Mouse (Mus musculus) midbrain, embryonic 13.5 days (tissue): Measurements from ENCODE around the gene Pbld1. TPM values are rescaled to one million over a fixed set of nuclear protein-coding genes. Genes with fewer than 3 reads are reported as not detected.

Experiments
- ATAC-seq: fragments of 200-750 bp; cut with Nextera tagmentation; 2 replicates; pipeline ENCODE4 v1.8.0; 2017; ENCODE audit warnings: mild to moderate bottlenecking, moderate TSS enrichment, moderate library complexity
- H3K27ac ChIP-seq: fragments of 300-500 bp; sonication (generic); 2 replicates; pipeline ENCODE4 v1.5.1; 2015; ENCODE audit warnings: inconsistent platforms, mild to moderate bottlenecking, moderate library complexity
- H3K27me3 ChIP-seq: fragments of 300-500 bp; sonication (generic); 2 replicates; pipeline ENCODE4 v1.6.1; 2015; ENCODE audit warnings: mild to moderate bottlenecking, inconsistent platforms
- H3K36me3 ChIP-seq: fragments of 300-500 bp; sonication (generic); 2 replicates; pipeline ENCODE4 v1.6.1; 2015; ENCODE audit warnings: mild to moderate bottlenecking, inconsistent platforms
- H3K4me1 ChIP-seq: fragments of 300-500 bp; sonication (generic); replicated peaks from 2 replicates; pipeline ENCODE4 v1.6.1; 2015; ENCODE audit warnings: inconsistent platforms
- H3K4me2 ChIP-seq: fragments of 300-500 bp; sonication (generic); replicated peaks from 2 replicates; pipeline ENCODE4 v1.6.1; 2015; ENCODE audit warnings: moderate library complexity, mild to moderate bottlenecking, inconsistent platforms
- H3K4me3 ChIP-seq: fragments of 300-500 bp; sonication (generic); replicated peaks from 2 replicates; pipeline ENCODE4 v1.5.1; 2015; ENCODE audit warnings: mild to moderate bottlenecking, inconsistent platforms
- H3K9ac ChIP-seq: fragments of 300-500 bp; sonication (generic); replicated peaks from 2 replicates; pipeline ENCODE4 v1.6.1; 2015; ENCODE audit warnings: mild to moderate bottlenecking, inconsistent platforms
- H3K9me3 ChIP-seq: fragments of 300-500 bp; sonication (generic); 2 replicates; pipeline ENCODE4 v1.6.1; 2016; ENCODE audit warnings: mild to moderate bottlenecking, inconsistent platforms
- WGBS: fragments of 180-500 bp; shearing (Covaris S2); methylation state at CpG from one replicate; pipeline ENCODE4 v1.1.7; 2015; 5-methylcytosine and 5-hydroxymethylcytosine counted together
- polyA plus RNA-seq: library from polyadenylated mRNA; unstranded; fragments of >200 nt; fragmentation: Nextera tagmentation; extraction: Ambion mirVana; gene quantifications from 2 replicates; pipeline ENCODE4 v1.2.1, GENCODE M21; 2015

Pbld1 gene
- polyA plus RNA-seq = 1.0 and 1.3 TPM in 2 replicates

GRCm38 (mm10) chr10:63059862-63060261 is at the start of gene Pbld1:
TSS of gene Pbld1 (plus strand) at chr10:63060162.
- Histone ChIP-seq H3K4me3 (no peak within 1 kb of the TSS), H3K9me3 (no peaks in the 10 kb centered on the region), H3K4me1 (no peaks in the 10 kb centered on the region), H3K27ac (no peak within 1 kb of the TSS), H3K9ac (no peak within 1 kb of the TSS), H3K36me3 (no peaks in the 10 kb centered on the region), H3K27me3 (no peaks in the 10 kb centered on the region), H3K4me2 (no peak within 1 kb of the TSS)
- 91% methylated on average over 2 of the region's 2 CpGs for WGBS
- no peak for ATAC-seq

- H3K9ac ChIP-seq = no peak overlapping the region
- H3K4me2 ChIP-seq = no peak overlapping the region
- 85% methylated on average over 4 of the region's 4 CpGs for WGBS
- peaks cover 89% of the 10 kb centered on the region for H3K36me3 ChIP-seq
- ATAC-seq = no peak
- no peak overlapping the region for H3K27ac ChIP-seq
- no peak overlapping the region for H3K4me3 ChIP-seq
- H3K27me3 ChIP-seq = no peaks in the 10 kb centered on the region
- H3K9me3 ChIP-seq = no peaks in the 10 kb centered on the region
- H3K4me1 ChIP-seq = no peaks in the 10 kb centered on the region
Observed at GRCm38 (mm10) chr10:63010268-63010667, 49.7 kb upstream of the Pbld1 start.

DNA sequence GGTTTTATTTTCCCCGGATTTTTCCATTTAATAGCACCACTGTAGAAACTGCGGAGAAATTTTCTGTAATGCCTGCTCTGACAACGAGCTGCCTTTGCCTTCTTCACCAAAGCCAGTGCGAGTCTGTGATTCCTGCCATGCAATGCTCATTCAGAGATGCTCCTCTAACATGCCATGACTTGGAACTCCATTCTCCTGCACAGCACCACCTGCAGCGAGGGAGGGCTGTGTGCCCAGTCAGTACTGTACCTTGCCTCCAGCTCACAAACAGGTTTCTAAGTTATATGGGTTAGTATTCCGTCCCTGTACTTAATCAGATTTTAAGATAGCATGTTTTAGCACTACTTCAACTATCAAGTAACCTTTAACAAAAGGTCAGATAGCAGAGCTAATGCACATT is 48.4 kb upstream of the Pbld1 start:
- H3K4me1 ChIP-seq = no peaks in the 10 kb centered on the region
- no peak overlapping the region for H3K4me3 ChIP-seq
- H3K9ac ChIP-seq = no peak overlapping the region
- H3K4me2 ChIP-seq = no peak overlapping the region
- H3K27me3 ChIP-seq = no peaks in the 10 kb centered on the region
- ATAC-seq = no peak
- peak overlapping the region; percentile 36; the same call in 1 of the 2 replicates for H3K27ac ChIP-seq
- no peaks in the 10 kb centered on the region for H3K9me3 ChIP-seq
- H3K36me3 ChIP-seq = peaks cover 88% of the 10 kb centered on the region
- WGBS = 89% methylated on average over 6 of the region's 6 CpGs

- Histone ChIP-seq H3K36me3 (peaks cover 85% of the 10 kb centered on the region), H3K4me1 (peaks cover 4% of the 10 kb centered on the region), H3K9me3 (no peaks in the 10 kb centered on the region), H3K27ac (no peak overlapping the region), H3K27me3 (no peaks in the 10 kb centered on the region), H3K4me3 (no peak overlapping the region), H3K4me2 (no peak overlapping the region), H3K9ac (no peak overlapping the region)
- 82% methylated on average over 3 of the region's 3 CpGs for WGBS
- ATAC-seq = no peak
Observed at GRCm38 (mm10) chr10:63013476-63013875, 46.5 kb upstream of the Pbld1 start.

GRCm38 (mm10) chr10:63014168-63014567 is 45.8 kb upstream of the Pbld1 start:
- ATAC-seq = 0 out of 2 replicates have a peak, but pooled peaks have one; percentile 12
- Histone ChIP-seq H3K4me3 (no peak overlapping the region), H3K27me3 (no peaks in the 10 kb centered on the region), H3K9ac (no peak overlapping the region), H3K9me3 (no peaks in the 10 kb centered on the region), H3K36me3 (peaks cover 81% of the 10 kb centered on the region), H3K4me1 (peaks cover 11% of the 10 kb centered on the region), H3K4me2 (no peak overlapping the region), H3K27ac (no peak overlapping the region)
- 87% methylated on average over 9 of the region's 9 CpGs for WGBS

DNA sequence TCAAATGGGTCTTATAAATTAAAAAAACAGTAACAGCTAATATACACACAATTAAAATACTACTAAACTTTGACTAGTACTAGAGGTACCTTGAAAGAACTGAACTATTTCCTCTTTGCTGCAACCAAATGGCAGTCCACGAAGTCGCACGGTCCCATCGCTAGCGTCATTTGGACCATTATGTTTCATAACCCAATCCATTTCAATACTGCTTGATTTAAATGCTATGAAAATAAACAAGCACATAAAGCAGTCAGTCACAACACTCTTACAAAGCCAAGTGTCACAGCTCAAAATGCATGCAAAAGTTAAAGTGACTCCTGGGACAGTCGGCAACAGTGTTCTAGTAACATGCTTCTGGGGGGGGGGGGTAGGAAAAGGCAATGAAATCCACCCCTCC is 40.7 kb upstream of the Pbld1 start:
- no peak overlapping the region; the same call in 1 of the 2 replicates for H3K4me3 ChIP-seq
- H3K9ac ChIP-seq = no peak overlapping the region
- peak overlapping the region; percentile 92 for H3K4me2 ChIP-seq
- no peaks in the 10 kb centered on the region for H3K9me3 ChIP-seq
- peaks cover 32% of the 10 kb centered on the region for H3K36me3 ChIP-seq
- peaks cover 39% of the 10 kb centered on the region for H3K4me1 ChIP-seq
- whole genome bisulfite sequencing = 84% methylated on average over 6 of the region's 6 CpGs
- H3K27me3 ChIP-seq = no peaks in the 10 kb centered on the region
- H3K27ac ChIP-seq = no peak overlapping the region
- no peak for ATAC-seq

DNA sequence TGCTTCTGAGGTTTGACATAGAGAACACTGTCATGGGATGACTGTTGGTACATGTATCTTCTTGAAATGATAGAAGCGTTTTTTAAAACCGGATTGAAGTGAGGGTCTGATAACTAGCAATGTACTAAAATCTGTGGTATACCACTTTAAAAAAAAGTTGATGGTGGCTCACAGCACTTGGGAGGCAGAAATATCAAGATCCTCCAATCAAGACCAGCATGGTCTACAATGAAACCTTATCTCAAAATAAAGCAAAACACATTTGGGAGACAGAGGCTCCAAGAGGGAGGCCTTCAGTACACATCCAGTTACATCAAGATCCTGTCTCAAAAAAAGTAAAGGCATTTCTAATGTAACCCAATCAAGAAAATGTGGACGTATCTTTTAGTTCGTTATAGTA is 38.3 kb upstream of the Pbld1 start:
- no peaks in the 10 kb centered on the region for H3K27me3 ChIP-seq
- peak overlapping the region; percentile 92 for H3K4me2 ChIP-seq
- no peaks in the 10 kb centered on the region for H3K9me3 ChIP-seq
- H3K4me1 ChIP-seq = peaks cover 58% of the 10 kb centered on the region
- peak overlapping the region; percentile 90 for H3K4me3 ChIP-seq
- ATAC-seq = no peak
- H3K27ac ChIP-seq = no peak overlapping the region
- H3K36me3 ChIP-seq = peaks cover 12% of the 10 kb centered on the region
- WGBS = 41% methylated on average over 4 of the region's 4 CpGs
- H3K9ac ChIP-seq = peak overlapping the region; percentile 100

GRCm38 (mm10) chr10:63022541-63023120 is 37.3 kb upstream of the Pbld1 start:
- H3K4me1 ChIP-seq = peaks cover 63% of the 10 kb centered on the region
- ATAC-seq = no peak
- no peaks in the 10 kb centered on the region for H3K9me3 ChIP-seq
- peaks cover 4% of the 10 kb centered on the region; the same call in 1 of the 2 replicates for H3K36me3 ChIP-seq
- peak overlapping the region; percentile 100 for H3K27ac ChIP-seq
- under 1% methylated on average over 27 of the region's 27 CpGs for WGBS
- peak overlapping the region; percentile 90 for H3K4me3 ChIP-seq
- H3K9ac ChIP-seq = peak overlapping the region; percentile 100
- H3K27me3 ChIP-seq = no peaks in the 10 kb centered on the region
- peak overlapping the region; percentile 92 for H3K4me2 ChIP-seq

DNA sequence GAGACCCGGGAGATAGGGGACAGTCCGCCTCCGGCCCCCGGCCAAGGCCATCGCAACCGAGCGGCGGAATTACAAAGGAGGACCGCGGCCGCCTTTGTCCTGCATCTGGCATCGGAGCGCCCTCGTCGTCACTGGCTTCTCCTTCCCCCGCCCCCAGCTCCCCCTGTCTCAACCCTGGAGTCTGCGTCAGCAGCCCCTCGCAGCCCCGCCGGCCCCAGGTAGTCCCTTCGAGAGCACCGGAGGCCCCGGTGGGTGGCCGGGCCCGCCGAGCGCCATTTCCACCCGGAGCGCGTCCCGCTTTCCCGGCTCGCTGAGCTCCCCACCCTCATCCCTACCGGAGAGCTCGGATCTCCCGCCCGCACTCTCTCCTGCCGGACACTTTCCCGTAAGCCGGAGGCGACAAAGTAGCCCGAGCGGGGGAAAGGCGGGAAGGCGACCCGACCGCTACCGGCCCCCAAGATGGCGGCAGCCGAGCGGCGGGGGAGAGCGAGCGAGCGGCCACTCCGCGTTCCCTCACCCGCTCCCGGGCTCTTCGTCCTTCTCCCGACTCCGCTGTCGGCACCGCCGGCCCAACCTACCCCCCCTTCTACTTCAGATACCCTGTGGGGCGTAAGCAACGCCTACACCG is 36.7 kb upstream of the Pbld1 start:
- peak overlapping the region; percentile 100 for H3K27ac ChIP-seq
- peak; percentile 40 for ATAC-seq
- peaks cover 69% of the 10 kb centered on the region for H3K4me1 ChIP-seq
- no peaks in the 10 kb centered on the region for H3K9me3 ChIP-seq
- no peaks in the 10 kb centered on the region for H3K36me3 ChIP-seq
- H3K4me3 ChIP-seq = peak overlapping the region; percentile 90
- H3K4me2 ChIP-seq = peak overlapping the region; percentile 92
- peak overlapping the region; percentile 100 for H3K9ac ChIP-seq
- no peaks in the 10 kb centered on the region for H3K27me3 ChIP-seq
- WGBS = under 1% methylated on average over 64 of the region's 68 CpGs

GRCm38 (mm10) chr10:63023749-63024579 is 36.0 kb upstream of the Pbld1 start, which contains the start of the genes Hnrnph3 and Pbld2:
TSS of gene Hnrnph3 (minus strand) at chr10:63024217.
TSS of gene Pbld2 (plus strand) at chr10:63024315.
- Histone ChIP-seq H3K9me3 (no peaks in the 10 kb centered on the region), H3K27ac (peak within 1 kb of the TSS; percentile 100), H3K36me3 (no peaks in the 10 kb centered on the region), H3K4me3 (peak within 1 kb of the TSS; percentile 90), H3K9ac (peak within 1 kb of the TSS; percentile 100), H3K27me3 (no peaks in the 10 kb centered on the region), H3K4me2 (peak within 1 kb of the TSS; percentile 92), H3K4me1 (peaks cover 71% of the 10 kb centered on the region)
- peak; percentile 94 for ATAC-seq
- 1% methylated on average over 61 of the region's 69 CpGs for WGBS

DNA sequence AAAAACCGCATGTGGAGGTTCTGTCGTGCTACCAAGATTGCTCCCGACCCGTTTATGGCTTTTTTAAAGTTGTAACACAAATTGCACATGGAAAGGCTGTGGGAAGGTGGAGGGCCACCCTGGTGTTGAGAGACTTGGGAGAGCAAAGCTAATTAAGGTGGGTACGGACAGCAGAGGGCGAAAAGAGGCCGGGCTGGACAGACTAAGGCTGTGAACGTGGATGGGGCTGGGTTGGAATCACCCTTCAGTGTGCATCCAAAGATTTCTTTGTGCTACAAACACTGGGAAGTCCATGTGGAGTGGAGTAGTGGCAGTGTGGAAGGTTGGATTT is 35.4 kb upstream of the Pbld1 start:
- H3K27me3 ChIP-seq = no peaks in the 10 kb centered on the region
- under 1% methylated on average over 8 of the region's 8 CpGs for WGBS
- H3K4me2 ChIP-seq = peak overlapping the region; percentile 92
- peak overlapping the region; percentile 100 for H3K27ac ChIP-seq
- H3K9me3 ChIP-seq = no peaks in the 10 kb centered on the region
- ATAC-seq = peak; percentile 40
- H3K4me1 ChIP-seq = peaks cover 66% of the 10 kb centered on the region
- peak overlapping the region; percentile 90 for H3K4me3 ChIP-seq
- H3K36me3 ChIP-seq = no peaks in the 10 kb centered on the region
- H3K9ac ChIP-seq = peak overlapping the region; percentile 100

DNA sequence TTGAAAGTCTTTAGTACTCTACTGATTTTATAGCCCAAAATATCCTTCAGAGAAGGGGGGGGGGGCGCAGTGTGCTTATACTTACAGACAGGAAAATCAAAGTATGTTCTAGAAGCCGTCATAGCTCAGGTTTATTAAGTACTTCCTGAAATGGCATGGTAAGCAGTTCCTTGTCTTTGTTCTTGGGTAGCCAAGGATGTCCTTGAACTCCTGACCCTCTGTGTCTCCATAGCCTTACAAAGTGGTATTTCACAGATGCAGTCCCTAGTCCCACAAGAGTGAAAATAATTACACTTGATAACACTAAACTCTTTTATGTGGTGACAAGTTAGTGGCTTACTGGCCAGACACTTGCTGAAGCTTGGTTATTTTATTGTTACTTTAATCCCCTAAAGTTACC is 34.9 kb upstream of the Pbld1 start:
- Histone ChIP-seq H3K36me3 (no peaks in the 10 kb centered on the region), H3K9me3 (no peaks in the 10 kb centered on the region), H3K4me1 (peaks cover 63% of the 10 kb centered on the region), H3K4me3 (peak overlapping the region; percentile 90), H3K4me2 (peak overlapping the region; percentile 92), H3K27ac (peak overlapping the region; percentile 100), H3K27me3 (no peaks in the 10 kb centered on the region), H3K9ac (peak overlapping the region; percentile 100)
- no peak for ATAC-seq
- WGBS = 15% methylated on average over 2 of the region's 2 CpGs
